Mouse (Mus musculus) heart, adult 8-10 months (tissue): ENCODE measurements around the gene Fam20a. TPM values are rescaled to one million over a fixed set of nuclear protein-coding genes. Genes with fewer than 3 reads are reported as not detected.

Experiments used
- total RNA-seq, 4 experiments: library from RNA; stranded (reverse); gene quantifications; 2 replicates each; pipeline ENCODE4 v1.2.4; 2022

The Fam20a gene
- total RNA-seq, 4 experiments from 2014 or later = 5.4 to 7.7 (median 5.9) TPM

Other genes with a start within 250 kb of the Fam20a start
- 1 to 10 TPM in 3 of 4 experiments, under 1 TPM in 1; 0.87 to 2.7 (median 1.8) TPM for gene Arsg, start 248.9 kb downstream of the Fam20a start, total RNA-seq
- gene Slc16a6, start 248.7 kb downstream of the Fam20a start, total RNA-seq = 10 to 100 TPM in 2 of 4 experiments, 1 to 10 TPM in 2; 6.4 to 12.9 (median 10.0) TPM
- 100 to 1,000 TPM; 110 to 141 (median 120) TPM for gene Wipi1, start 110.3 kb downstream of the Fam20a start, total RNA-seq
- 100 to 1,000 TPM; 347 to 373 (median 363) TPM for gene Prkar1a, start 72.9 kb downstream of the Fam20a start, total RNA-seq
- not detected for gene 1700012B07Rik, start 105.8 kb upstream of the Fam20a start, total RNA-seq